ENCODE assay signal across 33 mouse cellular contexts in genomic region chr1:183382621-183383020, GRCm38 (mm10). TPM values are rescaled to one million over a fixed set of nuclear protein-coding genes. Genes with fewer than 3 reads are reported as not detected.
"Had no signal": no experiment of that assay in that cellular context is flagged by ENCODE, and none has a peak within 500 bp of the region (broad histone marks: within the 10 kb centered on the region; RNA-seq: fewer than 3 reads in every experiment).

No protein-coding gene starts in this region.

- H3K27me3 ChIP-seq: intestine, embryonic 15.5 days had no signal

- H3K36me3 ChIP-seq: heart, embryonic 10.5 days; heart, embryonic 12.5 days; heart, embryonic 13.5 days; heart, embryonic 15.5 days; hindbrain, embryonic 10.5 days; hindbrain, embryonic 12.5 days; hindbrain, embryonic 13.5 days; hindbrain, embryonic 15.5 days; intestine, embryonic 15.5 days; kidney, embryonic 15.5 days had no signal

- H3K4me1 ChIP-seq: heart, embryonic 10.5 days; heart, embryonic 12.5 days; heart, embryonic 13.5 days; heart, embryonic 15.5 days; hindbrain, embryonic 10.5 days; hindbrain, embryonic 12.5 days; hindbrain, embryonic 13.5 days; hindbrain, embryonic 15.5 days; intestine, embryonic 15.5 days; kidney, embryonic 15.5 days had no signal

- H3K9ac ChIP-seq: heart, embryonic 12.5 days; heart, embryonic 13.5 days; heart, embryonic 15.5 days; hindbrain, embryonic 12.5 days; hindbrain, embryonic 13.5 days; hindbrain, embryonic 14.5 days; hindbrain, embryonic 15.5 days; intestine, embryonic 15.5 days; kidney, embryonic 15.5 days had no signal

- H3K27ac ChIP-seq: heart, embryonic 10.5 days; heart, embryonic 13.5 days; heart, embryonic 15.5 days; hindbrain, embryonic 10.5 days; hindbrain, embryonic 12.5 days; hindbrain, embryonic 13.5 days; hindbrain, embryonic 14.5 days; hindbrain, embryonic 15.5 days; hindbrain, postnatal 0 days; intestine, embryonic 15.5 days; kidney, embryonic 15.5 days; kidney, postnatal 0 days; layer of hippocampus, adult 2 months had no signal

- DNase-seq: heart, postnatal 10 days; heart, postnatal 14 days; heart, postnatal 36 days; heart, postnatal 4 days; kidney, adult 11 months; kidney, adult 18-20 months; kidney, adult 2 months; kidney, adult 8-10 months; kidney, adult 9 months; kidney, postnatal 10 days; kidney, postnatal 14 days; kidney, postnatal 25 days; kidney, postnatal 36 days; kidney, postnatal 4 days; layer of hippocampus, adult 9-11 months; layer of hippocampus, postnatal 36 days had no signal

- H3K4me3 ChIP-seq: heart, embryonic 10.5 days; heart, embryonic 12.5 days; heart, embryonic 13.5 days; heart, embryonic 15.5 days; hindbrain, embryonic 10.5 days; hindbrain, embryonic 12.5 days; hindbrain, embryonic 13.5 days; hindbrain, embryonic 15.5 days; intestine, embryonic 15.5 days; kidney, embryonic 15.5 days; layer of hippocampus, adult 2 months had no signal

RNA-seq across cellular contexts. Expression of gene Hhipl2, which starts 35.4 kb away (rescaled TPM):
- total RNA-seq: heart, postnatal 10 days; heart, postnatal 4 days; hematopoietic stem cell, adult 5-6 weeks; hindbrain, postnatal 0 days; layer of hippocampus, postnatal 10 days had no signal
- polyA plus RNA-seq: heart, embryonic 13.5 days; intestine, embryonic 15.5 days; intestine, postnatal 0 days had no signal
